Mouse (Mus musculus) CD4-positive, CD25-positive, alpha-beta regulatory T cell (primary cell): ENCODE data around the gene Arhgap40. TPM values are rescaled to one million over a fixed set of nuclear protein-coding genes. Genes with fewer than 3 reads are reported as not detected.

Source experiments
- polyA plus RNA-seq: library from polyadenylated mRNA; unstranded; fragments of 100-300 nt; shearing (Covaris generic); gene quantifications from one replicate; pipeline ENCODE4 v1.2.1, GENCODE M21; 2017

Arhgap40 gene
- not detected for polyA plus RNA-seq

GRCm38 (mm10) chr2:158512528-158512927, at the start of gene Arhgap40:
TSS of gene Arhgap40 (plus strand) at chr2:158512796.

GRCm38 (mm10) chr2:158501836-158502812, 10.5 kb upstream of the Arhgap40 start, which contains the start of gene Adig:
TSS of gene Adig (plus strand) at chr2:158502612.

Other genes starting within 250 kb of the Arhgap40 start
- gene Lbp, start 206.3 kb upstream of the Arhgap40 start, polyA plus RNA-seq: 1.1 TPM
- gene Snhg11, start 137.2 kb upstream of the Arhgap40 start, polyA plus RNA-seq: not detected
- 40.3 TPM for gene Ralgapb, start 102.9 kb upstream of the Arhgap40 start, polyA plus RNA-seq
- gene Adig, start 10.2 kb upstream of the Arhgap40 start, polyA plus RNA-seq: not detected
- not detected for gene Slc32a1, start 98.0 kb downstream of the Arhgap40 start, polyA plus RNA-seq
- 47.9 TPM for gene Actr5, start 112.1 kb downstream of the Arhgap40 start, polyA plus RNA-seq
- gene Ppp1r16b, start 152.6 kb downstream of the Arhgap40 start, polyA plus RNA-seq: 49.3 TPM